Mouse (Mus musculus) heart, adult 11 months (tissue): ENCODE measurements at regions not wholly inside any gene's neighbourhood (a gene's known extent, or its start where the extent isn't known, plus 50 kb on each side); places are given as distances from the start of the nearest gene placed in this dataset.
"Not testable (repeated sequence)": the region's sequence is repeated elsewhere in the genome, so short reads cannot be mapped to it uniquely, and the experiment has no call there.

ENCODE experiments used
- DNase-seq: peaks from one replicate; pipeline ENCODE4 v3.0.0; 2022

- peak; percentile 85 for DNase-seq
Measured at GRCm38 (mm10) chr1:95397188-95397587, 83.8 kb downstream of the Fam174a start.

DNA sequence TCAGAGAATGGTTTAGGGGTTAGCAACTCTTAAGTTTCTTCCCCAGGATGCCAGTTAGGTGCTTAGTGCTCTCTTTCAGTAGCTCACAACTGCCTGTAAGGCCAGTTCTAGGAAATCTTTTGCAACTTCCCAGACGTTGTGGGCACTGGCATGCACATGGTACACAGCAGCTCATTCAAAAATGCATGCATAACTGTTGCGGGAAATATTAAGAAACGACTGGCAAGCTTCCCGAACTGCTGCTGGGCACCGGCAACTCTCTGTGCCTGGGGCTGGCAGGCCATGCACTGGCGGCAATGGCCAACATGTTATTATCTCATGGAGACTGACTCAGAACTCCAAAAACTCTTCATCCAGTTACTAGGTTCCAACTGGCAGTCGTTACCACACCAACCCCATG lies 86.3 kb downstream of the Fam174a start:
- peak; percentile 80 for DNase-seq

DNA sequence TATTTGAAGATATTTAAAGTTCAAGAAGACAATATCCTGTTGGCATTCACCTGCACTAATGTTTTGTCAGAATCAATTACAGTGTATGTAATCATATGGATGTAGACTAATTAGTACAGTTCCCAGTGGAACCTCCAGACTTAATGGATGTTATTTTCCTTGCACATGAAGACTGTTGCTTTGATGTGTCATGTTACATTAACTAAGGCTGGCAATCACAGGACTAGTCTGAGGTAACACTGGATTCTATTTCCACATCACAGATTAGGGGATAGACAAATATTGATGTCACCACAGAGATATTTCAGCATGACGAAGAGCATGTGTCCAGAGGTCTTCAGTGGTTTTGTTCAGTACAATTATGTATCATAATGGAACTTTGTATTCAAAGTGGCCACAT lies 108.8 kb downstream of the Fam174a start:
- no peak for DNase-seq

DNA sequence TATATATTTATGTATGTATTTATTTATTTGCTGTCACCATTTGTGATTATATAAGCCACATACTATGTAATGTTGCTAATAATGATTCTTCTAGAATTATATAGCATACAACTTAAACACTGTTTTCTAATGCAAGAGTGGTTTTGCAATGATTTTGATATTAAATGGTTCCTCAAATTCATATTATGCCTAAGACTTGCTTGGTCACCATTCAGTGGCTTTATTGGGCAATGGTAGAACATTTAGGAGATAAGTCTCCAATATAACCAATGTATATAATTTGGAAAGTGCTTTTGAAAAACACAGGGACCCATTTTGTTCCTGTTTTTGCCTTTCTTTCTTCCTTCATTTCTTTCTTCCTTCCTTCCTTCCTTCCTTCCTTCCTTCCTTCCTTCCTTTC lies 112.0 kb downstream of the Fam174a start:
- no peak for DNase-seq

DNA sequence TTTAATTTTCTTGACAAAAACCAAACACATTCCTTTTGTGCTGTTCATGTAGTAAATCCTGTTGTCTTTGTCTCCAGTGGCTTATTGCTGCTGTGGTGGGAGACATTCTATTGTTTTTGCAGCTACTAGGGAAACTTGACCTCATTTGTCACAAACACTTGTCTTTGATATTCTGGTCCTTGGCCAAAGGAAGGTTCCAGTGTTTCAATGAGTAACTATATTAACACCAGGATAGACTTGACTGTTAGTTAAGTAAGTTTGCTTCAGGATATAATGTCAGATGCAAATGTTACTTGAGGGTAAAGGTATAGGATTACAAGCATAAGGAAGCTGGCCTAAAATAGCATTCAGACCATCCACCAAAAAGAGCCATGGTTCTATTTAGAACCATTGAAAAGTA lies 123.7 kb downstream of the Fam174a start:
- no peak for DNase-seq

- DNase-seq, result peak; percentile 92
Measured at GRCm38 (mm10) chr1:95445541-95445940, 132.1 kb downstream of the Fam174a start.

GRCm38 (mm10) chr1:95448962-95449558 lies 135.6 kb downstream of the Fam174a start:
- DNase-seq, result no peak

GRCm38 (mm10) chr1:95450920-95451332 lies 137.5 kb downstream of the Fam174a start:
- DNase-seq, result peak; percentile 81

- DNase-seq, result peak; percentile 97
Measured at GRCm38 (mm10) chr1:95451755-95452154, 138.3 kb downstream of the Fam174a start.

- no peak for DNase-seq
Measured at GRCm38 (mm10) chr1:95454246-95454645, 140.8 kb downstream of the Fam174a start.

- DNase-seq, result no peak
Measured at GRCm38 (mm10) chr1:95459355-95459754, 145.9 kb downstream of the Fam174a start.

DNA sequence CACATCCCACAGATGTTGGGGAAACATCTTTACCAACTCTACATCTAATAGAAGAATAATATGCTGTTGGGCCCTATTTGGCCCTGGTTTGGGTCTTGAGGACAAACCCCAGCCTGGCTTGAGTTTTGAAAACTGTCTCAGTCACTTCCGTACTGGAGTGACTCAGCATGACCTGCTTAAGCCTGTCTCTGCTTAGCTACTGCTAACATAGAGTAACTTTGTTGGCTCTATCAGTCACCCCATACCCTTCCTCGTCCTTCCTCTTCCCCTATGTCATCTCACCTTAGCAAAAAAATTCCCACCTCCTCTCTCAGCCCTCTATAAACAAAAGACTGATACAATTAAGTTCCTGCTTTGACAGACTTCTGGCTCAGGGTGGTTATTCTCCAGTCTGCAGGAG lies 154.7 kb downstream of the Fam174a start:
- DNase-seq, result no peak

GRCm38 (mm10) chr1:95468772-95469171 lies 155.3 kb downstream of the Fam174a start:
- no peak for DNase-seq

DNA sequence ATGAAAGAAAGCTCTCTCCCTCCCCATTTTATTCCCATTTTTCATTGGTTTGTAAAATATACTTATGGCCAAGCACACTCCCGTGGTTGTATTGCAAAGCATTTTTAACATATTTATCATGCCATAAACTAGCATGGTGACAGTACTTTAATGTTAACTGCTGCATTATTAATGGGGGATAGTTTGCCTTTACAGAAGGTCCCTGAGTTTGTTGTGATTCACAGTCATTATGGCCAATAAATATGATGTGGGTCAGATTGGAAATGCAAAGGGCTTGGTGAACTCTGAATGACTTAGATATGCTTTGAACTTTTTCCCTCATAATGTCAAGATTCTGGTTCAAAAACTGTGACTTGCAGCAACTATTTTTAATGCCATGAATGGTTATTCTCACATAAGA lies 157.1 kb downstream of the Fam174a start:
- DNase-seq, result no peak

GRCm38 (mm10) chr1:95493004-95493403 lies 174.4 kb downstream of the St8sia4 start:
- no peak for DNase-seq

GRCm38 (mm10) chr1:95500671-95501070 lies 166.7 kb downstream of the St8sia4 start:
- DNase-seq, result not testable (repeated sequence)

- no peak for DNase-seq
Measured at GRCm38 (mm10) chr1:95508718-95509117, 158.7 kb downstream of the St8sia4 start.

DNA sequence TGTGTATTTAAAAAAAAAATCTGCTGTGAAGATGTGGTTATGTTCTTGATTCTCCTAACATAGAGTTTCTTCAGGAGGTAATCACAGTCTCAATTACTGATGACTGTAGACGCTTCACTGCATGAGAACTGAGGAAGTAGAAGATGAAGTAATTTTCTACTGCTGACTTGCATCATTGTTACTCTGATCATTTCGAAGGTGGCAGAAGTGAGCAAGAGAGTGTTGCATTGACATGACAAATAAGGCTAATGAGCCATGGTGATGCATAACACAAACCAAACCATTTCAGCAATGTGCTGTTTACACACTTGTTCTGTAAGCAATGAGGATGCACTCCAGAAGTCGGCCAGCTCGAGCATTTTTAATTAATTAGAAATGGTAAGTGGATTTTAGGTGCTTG lies 138.6 kb downstream of the St8sia4 start:
- DNase-seq, result no peak

DNA sequence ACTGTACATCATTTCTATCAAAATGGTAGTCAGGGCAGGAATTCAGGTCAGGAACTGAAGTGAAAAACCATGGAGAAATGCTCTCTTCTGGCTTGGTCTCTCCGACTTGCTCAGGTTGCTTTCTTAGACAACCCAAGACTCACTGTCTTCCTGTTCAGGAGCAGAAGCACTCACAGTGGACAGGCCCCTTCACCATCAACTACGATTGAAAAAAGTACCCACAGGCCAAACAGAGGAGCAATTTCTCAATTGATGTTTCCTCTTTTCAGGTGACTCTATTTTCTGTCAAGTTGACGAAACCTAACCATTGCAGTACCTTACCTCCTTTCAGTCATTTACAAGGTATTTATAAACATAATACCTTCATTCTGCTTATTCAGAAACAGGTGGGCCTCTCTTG lies 136.4 kb downstream of the St8sia4 start:
- no peak for DNase-seq
